Mouse (Mus musculus) ES-E14 (cell line): ENCODE measurements around the gene Olfr283. TPM values are rescaled to one million over a fixed set of nuclear protein-coding genes. Genes with fewer than 3 reads are reported as not detected.

Source experiments
- DNase-seq: peaks from one replicate; pipeline ENCODE4 v3.0.0-alpha.2; 2013; ENCODE audit warnings: low read depth, low spot score
- H3K27ac ChIP-seq: 2 replicates; pipeline ENCODE4 v1.5.1; 2012; ENCODE audit warnings: low read depth, mild to moderate bottlenecking, low read length, moderate library complexity, mixed read lengths; ENCODE audit not compliant: poor library complexity, insufficient read depth, severe bottlenecking
- H3K36me3 ChIP-seq: 2 replicates; pipeline ENCODE4 v1.6.1; 2012; ENCODE audit warnings: mild to moderate bottlenecking, low read length, moderate library complexity, mixed read lengths; ENCODE audit not compliant: control insufficient read depth, poor library complexity, insufficient read depth, severe bottlenecking
- H3K4me1 ChIP-seq, 2 experiments: fragments of 150-350 bp in 1 of 2; sonication (generic) in 1 of 2; 2 replicates each; pipeline ENCODE4 v1.6.1; 2012; ENCODE audit warnings: low read length in 2 of 2, mild to moderate bottlenecking in 1 of 2, mixed read lengths in 1 of 2; ENCODE audit not compliant: control insufficient read depth in 2 of 2, insufficient read depth in 2 of 2, poor library complexity in 1 of 2
- H3K4me3 ChIP-seq, 2 experiments: fragments of 150-350 bp in 1 of 2; sonication (generic) in 1 of 2; 2 replicates each; pipeline ENCODE4 v1.5.1; 2012; ENCODE audit warnings: low read length in 2 of 2, low read depth in 1 of 2, mild to moderate bottlenecking in 1 of 2, mixed read lengths in 1 of 2; ENCODE audit not compliant: insufficient read depth in 1 of 2, poor library complexity in 1 of 2, severe bottlenecking in 1 of 2
- H3K9ac ChIP-seq: 2 replicates; pipeline ENCODE4 v1.6.1; 2012; ENCODE audit warnings: low read depth, mild to moderate bottlenecking, low read length, mixed read lengths; ENCODE audit not compliant: poor library complexity, insufficient read depth, severe bottlenecking
- H3K9me3 ChIP-seq: fragments of 150-350 bp; sonication (generic); 2 replicates; pipeline ENCODE4 v1.6.1; 2012; ENCODE audit warnings: low read depth, mild to moderate bottlenecking, low read length; ENCODE audit not compliant: control insufficient read depth, insufficient read depth
- CHD2 ChIP-seq: IDR thresholded peaks from 2 replicates; pipeline ENCODE4 v1.6.1; 2014; ENCODE audit warnings: mild to moderate bottlenecking, low read depth, low read length, inconsistent platforms
- HCFC1 ChIP-seq: IDR thresholded peaks from 2 replicates; pipeline ENCODE4 v1.6.1; 2012; ENCODE audit warnings: low read length, inconsistent platforms, borderline replicate concordance; ENCODE audit not compliant: insufficient read depth
- MAFK ChIP-seq: IDR thresholded peaks from 2 replicates; pipeline ENCODE4 v1.6.1; 2014; ENCODE audit warnings: mild to moderate bottlenecking, low read depth, low read length, inconsistent platforms; ENCODE audit not compliant: insufficient read depth
- ZC3H11A ChIP-seq: IDR thresholded peaks from 2 replicates; pipeline ENCODE4 v1.6.1; 2012; ENCODE audit warnings: low read depth, mild to moderate bottlenecking, inconsistent platforms, low read length, borderline replicate concordance
- ZNF384 ChIP-seq: IDR thresholded peaks from 2 replicates; pipeline ENCODE4 v1.6.1; 2012; ENCODE audit warnings: low read depth, low read length, inconsistent platforms
- in situ Hi-C, 2 experiments: fragments of 600-800 bp; cut with MboI; formaldehyde crosslinking; loops; one replicate each; pipeline ENCODE4 v1.15.1; 2025; ENCODE audit warnings: low sequenced_read_pairs in 2 of 2, inconsistent platforms in 1 of 2; ENCODE audit not compliant: unreplicated experiment in 2 of 2
- total RNA-seq: library from RNA; depleted of rRNA; stranded (reverse); fragments of 300-350 nt; gene quantifications from 2 replicates; pipeline ENCODE4 v1.2.3, GENCODE M21; 2012; rRNA removed

The Olfr283 gene
- not detected in 2 replicates for total RNA-seq

- no peak for DNase-seq
- no peaks in the 10 kb centered on the region for H3K36me3 ChIP-seq
- in situ Hi-C loops = no loop called here
- no peak within 1 kb of the TSS for H3K9ac ChIP-seq
- no peak within 1 kb of the TSS for H3K27ac ChIP-seq
- no peak within 1 kb of the TSS for H3K4me3 ChIP-seq
- TF ChIP-seq CHD2 (no peak), ZNF384 (no peak), MAFK (no peak), HCFC1 (no peak), ZC3H11A (no peak)
- no peaks in the 10 kb centered on the region for H3K4me1 ChIP-seq
- no peaks in the 10 kb centered on the region for H3K9me3 ChIP-seq
These were observed at the start of gene Olfr283 for GRCm38 (mm10) chr15:98380846-98381245. Olfr283 (minus strand) TSS chr15:98380946.

DNA sequence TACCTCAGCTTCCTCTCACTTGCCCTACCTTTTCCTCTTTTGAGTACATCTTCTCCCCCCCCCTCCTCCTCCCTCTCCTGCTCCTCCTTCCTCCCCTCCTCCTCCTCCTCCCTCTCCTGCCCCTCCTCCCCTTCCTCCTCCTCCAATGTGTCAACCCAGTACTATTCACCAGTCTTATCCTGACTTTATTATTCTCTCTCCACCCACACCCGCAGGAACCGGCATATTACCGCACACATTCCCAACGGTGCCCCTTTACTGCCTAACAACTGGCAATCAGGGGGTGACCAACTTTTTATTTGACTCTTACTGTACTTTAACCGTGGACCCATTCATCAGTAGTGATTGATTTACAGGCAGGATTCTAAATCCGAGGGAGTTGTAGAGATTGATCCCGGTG lies 44.4 kb upstream of the Olfr283 start:
- TF ChIP-seq CHD2 (no peak), ZC3H11A (no peak), MAFK (no peak), ZNF384 (no peak), HCFC1 (no peak)
- DNase-seq = no peak
- no peak overlapping the region for H3K4me3 ChIP-seq
- no peaks in the 10 kb centered on the region for H3K4me1 ChIP-seq
- H3K27ac ChIP-seq = no peak overlapping the region
- in situ Hi-C loops = no loop called here
- no peak overlapping the region for H3K9ac ChIP-seq
- H3K36me3 ChIP-seq = no peaks in the 10 kb centered on the region
- H3K9me3 ChIP-seq = no peaks in the 10 kb centered on the region

DNA sequence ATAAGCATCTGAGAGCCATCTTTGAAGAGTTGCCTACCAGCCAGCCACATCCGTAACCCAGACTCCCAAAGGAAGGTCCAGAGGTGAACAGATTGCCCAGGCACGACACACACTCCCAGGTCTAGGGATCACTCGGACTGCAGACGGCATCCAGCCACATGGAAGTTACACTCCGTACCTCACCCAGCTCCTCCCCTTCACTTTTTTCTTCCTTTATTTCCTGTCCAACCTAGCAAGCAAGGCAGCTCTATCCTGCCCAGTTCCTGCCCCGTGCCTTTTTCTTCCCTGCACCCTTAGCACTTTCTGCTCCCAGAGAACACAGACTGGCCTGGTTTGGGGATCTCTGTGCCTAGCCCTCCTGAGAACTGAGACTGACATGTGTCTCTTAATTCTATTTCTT lies 44.0 kb upstream of the Olfr283 start:
- Histone ChIP-seq H3K4me1 (no peaks in the 10 kb centered on the region), H3K9ac (no peak overlapping the region), H3K4me3 (no peak overlapping the region), H3K9me3 (no peaks in the 10 kb centered on the region), H3K36me3 (no peaks in the 10 kb centered on the region), H3K27ac (no peak overlapping the region)
- DNase-seq = no peak
- TF ChIP-seq CHD2 (no peak), ZNF384 (no peak), MAFK (no peak), ZC3H11A (no peak), HCFC1 (no peak)
- in situ Hi-C loops = no loop called here

DNA sequence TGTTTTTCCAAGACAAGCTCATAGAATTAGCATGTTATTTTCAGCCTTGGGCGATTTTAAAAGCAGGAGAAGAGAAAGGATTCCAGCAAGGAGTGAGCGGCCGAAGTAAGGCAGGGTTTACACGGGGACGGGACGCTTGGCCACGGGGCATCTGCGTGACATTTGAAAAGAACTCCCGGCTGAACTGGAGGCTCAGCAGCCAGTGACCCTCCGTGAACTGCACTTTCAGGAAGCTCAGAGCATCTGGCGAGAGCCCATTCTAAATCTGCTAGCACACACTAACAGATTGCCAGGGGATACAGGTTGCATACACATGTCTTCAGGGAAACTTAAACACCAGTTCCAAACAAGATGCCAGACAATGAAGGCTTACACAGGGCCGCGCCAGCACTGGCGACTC lies 43.6 kb upstream of the Olfr283 start:
- no peak overlapping the region for H3K27ac ChIP-seq

GRCm38 (mm10) chr15:98420897-98421296 lies 40.2 kb upstream of the Olfr283 start:
- no peak for DNase-seq
- Histone ChIP-seq H3K4me1 (no peaks in the 10 kb centered on the region), H3K4me3 (no peak overlapping the region), H3K9ac (no peak overlapping the region), H3K9me3 (no peaks in the 10 kb centered on the region), H3K36me3 (no peaks in the 10 kb centered on the region), H3K27ac (no peak overlapping the region)
- TF ChIP-seq ZNF384 (no peak), HCFC1 (no peak), CHD2 (no peak), ZC3H11A (no peak), MAFK (no peak)
- in situ Hi-C loops = no loop called here

More for the DNA sequence above, 43.6 kb upstream of the Olfr283 start:
- Histone ChIP-seq H3K9ac (no peak overlapping the region), H3K9me3 (no peaks in the 10 kb centered on the region), H3K4me3 (no peak overlapping the region), H3K4me1 (no peaks in the 10 kb centered on the region), H3K36me3 (no peaks in the 10 kb centered on the region)
- DNase-seq = no peak
- TF ChIP-seq ZNF384 (no peak), CHD2 (no peak), HCFC1 (no peak), MAFK (no peak), ZC3H11A (no peak)
- in situ Hi-C loops = no loop called here
